Mouse (Mus musculus): Measurements from ENCODE around the gene Esam. TPM values are rescaled to one million over a fixed set of nuclear protein-coding genes. Genes with fewer than 3 reads are reported as not detected.

Gene Esam
- polyA plus RNA-seq, 1 experiment from 2014 or later, result 47.0 TPM

DNA sequence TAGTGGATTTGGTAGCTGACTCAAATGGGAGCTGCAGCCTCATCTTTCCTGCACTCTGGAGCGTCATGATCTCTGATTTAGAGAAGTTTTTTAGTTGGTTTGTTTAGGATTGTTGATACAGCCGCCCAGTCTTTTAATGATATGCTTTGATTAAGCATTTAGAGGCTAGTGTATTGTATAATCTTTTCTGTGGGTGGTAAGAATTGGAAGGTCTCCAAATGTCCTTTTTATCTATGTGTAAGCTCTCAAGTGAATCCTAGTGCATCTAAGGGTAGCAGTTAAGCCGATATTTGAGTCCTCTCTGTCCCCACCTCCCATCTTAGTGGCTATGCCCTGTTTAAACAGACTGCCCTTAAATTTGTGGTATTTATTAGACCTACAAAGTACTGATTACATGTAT lies 13.4 kb upstream of the Esam start:
- no peaks in the 10 kb centered on the region for H3K9me3 ChIP-seq
- H3K4me2 ChIP-seq, result no peak overlapping the region
- H3K4me3 ChIP-seq, result no peak overlapping the region
- ATAC-seq (replicated peaks), result no peak
- no peaks in the 10 kb centered on the region for H3K36me3 ChIP-seq (replicated peaks)
- no peak overlapping the region for H3K27ac ChIP-seq
- no peaks in the 10 kb centered on the region for H3K27me3 ChIP-seq (replicated peaks)
- 76% methylated on average over 3 of the region's 3 CpGs for WGBS
- peaks cover 7% of the 10 kb centered on the region; the same call in 1 of the 2 replicates for H3K4me1 ChIP-seq
- no peak overlapping the region for H3K9ac ChIP-seq

DNA sequence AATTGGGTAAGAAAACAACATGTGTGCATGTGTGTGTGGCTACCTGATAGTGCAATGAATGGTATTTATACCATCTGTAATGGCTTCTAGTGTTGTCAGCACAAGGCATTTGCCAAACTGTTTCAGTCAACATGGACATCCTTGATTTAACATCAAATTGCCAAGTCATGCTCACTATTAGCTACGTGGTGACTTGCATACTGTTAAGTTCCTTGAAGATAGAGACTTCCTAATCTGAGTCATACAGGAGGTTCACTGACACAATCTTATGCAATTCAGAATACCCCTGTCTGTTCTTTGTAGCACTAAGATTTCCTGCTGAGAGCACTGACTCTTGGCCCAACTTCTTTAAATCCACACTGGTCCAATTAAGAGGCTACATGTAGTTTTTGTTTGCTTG lies 10.4 kb upstream of the Esam start:
- no peaks in the 10 kb centered on the region for H3K27me3 ChIP-seq (replicated peaks)
- no peak for ATAC-seq (replicated peaks)
- no peak overlapping the region for H3K9ac ChIP-seq
- no peak overlapping the region for H3K27ac ChIP-seq
- 86% methylated on average over 1 of the region's 1 CpGs for WGBS
- peaks cover 7% of the 10 kb centered on the region; the same call in 1 of the 2 replicates for H3K4me1 ChIP-seq
- no peak overlapping the region for H3K4me2 ChIP-seq
- no peaks in the 10 kb centered on the region for H3K36me3 ChIP-seq (replicated peaks)
- no peaks in the 10 kb centered on the region for H3K9me3 ChIP-seq
- H3K4me3 ChIP-seq, result no peak overlapping the region

DNA sequence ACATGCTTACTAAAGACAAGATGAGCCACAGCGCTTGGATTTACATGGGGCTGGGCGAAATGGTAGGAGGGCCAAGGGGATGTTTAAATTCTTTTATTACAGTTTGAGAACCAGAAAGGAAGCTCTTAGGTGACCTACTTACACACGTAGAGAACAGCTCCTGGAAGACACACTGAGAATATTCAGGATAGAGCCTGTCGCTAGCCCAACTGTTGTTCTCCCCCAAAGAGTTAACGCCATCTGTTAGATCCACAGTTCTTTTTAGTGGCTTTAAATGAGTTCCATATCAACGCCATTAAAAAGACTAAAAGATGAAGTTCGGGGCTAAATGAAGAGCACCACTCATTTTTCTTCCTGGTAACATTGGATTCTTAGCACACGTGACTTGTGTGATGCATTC lies 8.9 kb upstream of the Esam start:
- no peak for ATAC-seq (replicated peaks)
- 92% methylated on average over 8 of the region's 8 CpGs for WGBS

DNA sequence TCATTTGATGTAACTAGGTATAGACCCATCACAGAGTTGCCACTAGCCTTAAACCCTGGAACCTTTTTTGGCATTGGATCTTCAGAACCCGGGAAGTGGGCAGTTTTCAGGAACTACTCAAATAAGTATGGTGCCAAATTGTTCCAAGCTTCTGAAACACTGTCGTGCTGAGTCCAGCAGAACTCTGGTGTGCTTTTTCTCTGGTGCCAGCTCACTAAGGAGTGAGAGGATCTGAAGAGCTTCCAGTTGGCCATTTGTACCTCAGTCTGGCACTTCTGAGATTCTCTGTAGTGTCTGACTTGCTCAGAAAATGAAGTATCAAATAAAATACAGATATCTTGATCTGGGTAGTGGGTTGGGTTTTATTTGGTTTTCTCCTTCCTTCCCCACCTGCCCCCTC lies 7.9 kb upstream of the Esam start:
- ATAC-seq (replicated peaks), result no peak
- Histone ChIP-seq H3K4me3 (no peak overlapping the region), H3K4me2 (no peak overlapping the region), H3K27ac (no peak overlapping the region), H3K27me3 (replicated peaks) (no peaks in the 10 kb centered on the region), H3K9ac (no peak overlapping the region), H3K4me1 (peaks cover 7% of the 10 kb centered on the region; the same call in 1 of the 2 replicates), H3K9me3 (no peaks in the 10 kb centered on the region), H3K36me3 (replicated peaks) (no peaks in the 10 kb centered on the region; the same call in none of the 2 replicates)
- 94% methylated on average over 2 of the region's 2 CpGs for WGBS

More for the DNA sequence above, 8.9 kb upstream of the Esam start:
- H3K4me3 ChIP-seq, result no peak overlapping the region
- no peaks in the 10 kb centered on the region for H3K9me3 ChIP-seq
- H3K36me3 ChIP-seq (replicated peaks), result no peaks in the 10 kb centered on the region; the same call in 1 of the 2 replicates
- H3K4me1 ChIP-seq, result peaks cover 7% of the 10 kb centered on the region; the same call in 1 of the 2 replicates
- H3K27me3 ChIP-seq (replicated peaks), result no peaks in the 10 kb centered on the region
- no peak overlapping the region for H3K9ac ChIP-seq
- no peak overlapping the region for H3K27ac ChIP-seq
- no peak overlapping the region for H3K4me2 ChIP-seq

DNA sequence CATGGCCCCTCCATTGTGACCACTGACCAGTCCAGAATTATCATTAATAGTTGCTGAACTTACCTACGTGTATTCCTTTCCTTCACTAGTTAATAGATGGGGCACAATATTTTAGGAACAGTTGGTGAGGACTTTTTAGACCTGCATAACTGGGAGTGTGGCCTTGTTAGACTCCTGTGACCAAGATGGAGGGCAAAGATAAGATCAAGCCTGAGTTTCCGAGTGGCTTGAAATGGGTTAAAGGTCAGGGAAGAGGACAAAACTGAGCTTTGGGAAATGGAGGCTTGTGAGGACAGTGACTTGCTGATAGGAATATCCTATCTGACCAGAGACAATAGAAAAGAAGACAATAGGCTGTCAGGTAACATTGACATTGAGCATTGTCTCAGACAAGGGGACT lies 2.4 kb upstream of the Esam start:
- H3K4me1 ChIP-seq, result peaks cover 13% of the 10 kb centered on the region
- ATAC-seq (replicated peaks), result no peak
- H3K27me3 ChIP-seq (replicated peaks), result peaks cover 37% of the 10 kb centered on the region
- 87% methylated on average over 2 of the region's 2 CpGs for WGBS
- no peak overlapping the region for H3K4me3 ChIP-seq
- H3K9me3 ChIP-seq, result no peaks in the 10 kb centered on the region
- no peak overlapping the region for H3K4me2 ChIP-seq
- H3K27ac ChIP-seq, result no peak overlapping the region
- H3K36me3 ChIP-seq (replicated peaks), result no peaks in the 10 kb centered on the region; the same call in none of the 2 replicates
- no peak overlapping the region for H3K9ac ChIP-seq

DNA sequence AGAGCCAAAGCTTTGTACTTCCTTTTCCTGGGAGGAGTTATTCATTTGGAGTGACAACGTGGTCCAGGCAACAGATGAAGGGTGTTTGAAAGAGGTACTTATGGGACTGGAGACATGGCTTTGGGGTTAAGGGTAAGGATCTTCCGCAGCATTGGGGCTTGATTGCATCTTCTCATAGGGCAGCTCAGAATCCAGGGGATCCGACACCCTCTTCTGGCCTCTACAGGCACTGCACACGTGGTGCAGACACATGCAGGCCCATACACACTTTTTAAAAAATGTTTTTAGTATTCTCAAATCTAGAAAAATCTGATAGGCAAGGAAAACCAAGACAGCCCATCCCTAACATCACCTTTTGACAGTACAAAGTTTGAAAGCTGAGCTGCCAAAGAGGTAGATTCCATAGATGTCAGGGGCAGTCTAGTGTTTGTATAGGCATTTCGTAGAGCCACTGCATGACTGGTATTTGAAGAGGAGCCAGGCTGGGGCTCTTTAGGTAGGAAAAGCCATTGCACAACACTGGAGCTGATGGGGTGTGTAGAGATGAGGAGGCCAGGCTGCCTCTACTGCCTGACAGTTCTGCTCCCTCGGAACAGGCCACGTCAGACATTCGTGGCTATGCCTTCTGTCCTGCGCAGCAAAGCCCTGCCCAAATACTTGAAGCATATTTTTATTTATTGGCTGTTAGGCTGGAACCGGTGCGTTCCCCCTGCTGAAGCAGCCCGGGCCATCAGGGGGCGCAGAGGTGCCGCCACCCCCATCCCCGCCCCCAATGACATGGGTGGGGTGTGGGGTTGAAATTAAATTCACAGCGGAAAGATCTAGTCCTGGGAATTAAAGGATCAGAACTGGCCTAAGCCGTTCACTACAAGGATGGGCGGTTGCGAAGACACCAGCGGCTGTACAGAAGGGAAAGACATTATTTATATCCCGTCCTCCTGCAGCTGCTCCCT lies 1.2 kb upstream of the Esam start:
- Histone ChIP-seq H3K4me1 (peaks cover 23% of the 10 kb centered on the region), H3K9ac (no peak overlapping the region), H3K4me3 (0 out of 2 replicates have a peak overlapping the region, but pooled peaks have one; percentile 4), H3K4me2 (0 out of 2 replicates have a peak overlapping the region, but pooled peaks have one; percentile 3), H3K9me3 (no peaks in the 10 kb centered on the region), H3K27me3 (replicated peaks) (peaks cover 43% of the 10 kb centered on the region), H3K27ac (no peak overlapping the region), H3K36me3 (replicated peaks) (no peaks in the 10 kb centered on the region; the same call in none of the 2 replicates)
- 26% methylated on average over 21 of the region's 21 CpGs for WGBS
- ATAC-seq (replicated peaks), result peak; percentile 13; the same call in 1 of the 2 replicates

DNA sequence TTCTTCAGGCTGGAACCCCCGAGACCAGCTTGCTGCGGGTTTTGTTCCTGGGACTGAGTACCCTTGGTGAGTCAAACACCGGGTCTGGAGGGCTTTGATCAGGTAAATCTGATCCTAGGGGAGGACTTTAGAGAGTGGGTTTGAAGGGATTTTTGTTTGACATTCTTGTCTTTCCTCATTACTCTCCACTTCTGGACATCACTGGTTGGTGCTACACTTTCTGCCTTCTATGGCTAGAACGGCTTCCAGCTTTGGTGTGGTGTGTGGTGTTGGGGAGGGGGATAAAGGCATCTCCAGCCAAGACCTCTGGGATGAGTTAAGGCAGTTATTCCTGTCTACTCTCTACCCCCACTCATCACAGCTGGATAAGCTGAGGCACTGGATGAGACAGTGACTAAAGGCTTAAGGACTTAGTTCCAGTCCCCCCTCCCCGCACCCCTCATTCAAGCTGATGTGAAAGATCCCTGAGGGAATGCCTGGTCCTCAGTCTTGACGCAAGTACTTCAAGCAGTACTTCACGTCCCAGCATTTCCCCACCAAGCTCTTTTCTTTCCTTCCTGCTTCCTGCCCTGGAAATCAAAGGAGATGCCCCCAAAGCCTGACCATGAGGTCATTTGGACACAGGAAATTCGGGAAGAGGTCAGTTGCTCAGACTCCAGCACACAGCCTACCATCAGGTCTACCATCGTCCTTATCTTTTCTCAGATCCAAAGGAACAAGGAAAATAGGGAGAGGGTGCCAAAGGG lies 520 bp downstream of the Esam start:
- ATAC-seq (replicated peaks), result no peak

DNA sequence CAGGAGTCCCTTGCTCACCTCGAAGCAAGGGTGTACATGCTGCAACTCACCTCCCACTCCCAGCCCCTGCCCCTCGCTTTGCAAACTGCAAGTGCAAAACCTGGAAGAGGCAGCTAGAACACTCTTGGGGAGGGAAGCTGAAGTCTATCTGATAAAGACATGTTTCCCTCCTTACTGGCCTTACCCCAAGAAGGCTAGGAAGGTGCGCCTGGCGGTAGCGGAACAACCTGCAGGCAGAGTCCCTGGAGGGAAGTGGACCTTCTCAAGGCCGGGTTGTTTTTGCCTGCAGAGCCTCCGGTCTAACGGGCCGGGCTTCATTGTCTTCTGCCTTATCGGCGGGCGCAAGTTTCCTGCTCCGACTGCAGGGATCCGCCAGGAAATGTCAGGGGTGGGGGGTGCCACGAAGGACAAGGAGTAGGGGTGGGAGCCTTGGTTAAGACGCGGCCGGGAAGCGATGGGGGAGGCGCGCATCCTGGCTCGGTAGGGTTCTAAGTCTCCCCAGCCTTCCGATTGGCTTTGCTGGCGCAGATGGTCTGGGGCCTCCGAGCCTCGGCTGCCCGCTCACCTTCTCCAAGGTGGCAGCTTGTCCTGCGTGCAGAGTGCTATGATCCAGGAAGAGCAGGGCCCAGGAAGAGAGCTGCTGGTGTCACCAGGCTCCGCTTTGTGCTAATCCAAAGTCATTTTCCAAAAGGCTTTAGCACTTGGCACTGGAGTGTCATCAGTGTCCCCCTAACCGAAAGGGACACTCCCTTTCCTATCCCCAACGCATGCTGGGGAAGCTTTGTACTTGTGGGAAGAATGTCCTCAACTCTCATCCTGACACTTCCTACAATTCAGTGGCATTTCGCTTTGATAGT lies 2.4 kb downstream of the Esam start:
- peak overlapping the region; percentile 57 for H3K4me2 ChIP-seq
- peaks cover 47% of the 10 kb centered on the region for H3K27me3 ChIP-seq (replicated peaks)
- H3K4me3 ChIP-seq, result peak overlapping the region; percentile 34
- WGBS, result 2% methylated on average over 32 of the region's 32 CpGs
- ATAC-seq (replicated peaks), result peak; percentile 46
- no peaks in the 10 kb centered on the region for H3K9me3 ChIP-seq
- no peak overlapping the region for H3K27ac ChIP-seq
- no peaks in the 10 kb centered on the region for H3K36me3 ChIP-seq (replicated peaks)
- peak overlapping the region; percentile 32 for H3K9ac ChIP-seq
- peaks cover 23% of the 10 kb centered on the region for H3K4me1 ChIP-seq

More for the DNA sequence above, 520 bp downstream of the Esam start:
- 22% methylated on average over 9 of the region's 9 CpGs for WGBS
- Histone ChIP-seq H3K4me2 (no peak overlapping the region), H3K27me3 (replicated peaks) (peaks cover 47% of the 10 kb centered on the region), H3K4me1 (peaks cover 23% of the 10 kb centered on the region), H3K9me3 (no peaks in the 10 kb centered on the region), H3K9ac (no peak overlapping the region), H3K27ac (no peak overlapping the region), H3K4me3 (peak overlapping the region; percentile 4; the same call in 1 of the 2 replicates), H3K36me3 (replicated peaks) (no peaks in the 10 kb centered on the region; the same call in none of the 2 replicates)

DNA sequence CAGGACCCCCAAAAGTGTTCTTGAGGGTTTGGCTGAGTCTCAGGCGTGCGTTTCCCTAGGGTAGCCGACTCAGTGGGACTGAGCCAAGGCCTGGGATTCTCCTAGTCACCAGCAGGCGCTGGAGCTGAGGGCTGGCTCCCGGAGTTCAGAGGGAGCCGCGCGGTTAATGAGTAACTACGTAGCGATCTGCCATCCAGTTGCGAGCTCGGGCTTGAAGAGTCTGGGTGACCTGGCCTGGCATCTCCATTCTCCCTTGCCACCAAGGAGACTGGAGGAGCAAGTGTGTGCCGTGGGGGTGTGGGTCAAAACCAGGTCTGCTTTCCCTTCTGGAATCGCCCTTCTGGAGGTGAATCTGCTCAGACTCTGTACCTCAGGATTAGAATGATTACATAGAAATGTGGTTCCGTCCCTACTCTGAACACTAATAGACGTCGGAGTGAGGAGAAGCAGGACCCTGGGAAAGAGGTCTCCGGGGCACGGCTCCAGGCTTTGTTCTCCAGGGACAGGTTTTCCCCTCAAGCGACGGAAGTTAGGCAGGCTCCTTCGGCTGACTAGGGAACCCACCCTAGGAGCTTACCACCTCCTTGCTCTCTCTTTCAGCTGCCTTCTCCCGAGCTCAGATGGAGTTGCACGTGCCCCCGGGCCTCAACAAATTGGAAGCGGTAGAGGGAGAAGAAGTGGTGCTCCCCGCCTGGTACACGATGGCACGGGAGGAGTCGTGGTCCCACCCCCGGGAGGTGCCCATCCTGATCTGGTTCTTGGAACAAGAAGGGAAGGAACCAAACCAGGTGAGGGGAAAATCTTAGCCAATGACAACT lies 3.2 kb downstream of the Esam start:
- H3K4me1 ChIP-seq, result peaks cover 23% of the 10 kb centered on the region
- ATAC-seq (replicated peaks), result peak; percentile 59; the same call in 1 of the 2 replicates
- WGBS, result 2% methylated on average over 31 of the region's 31 CpGs
- peak overlapping the region; percentile 57 for H3K4me2 ChIP-seq
- peak overlapping the region; percentile 17 for H3K9ac ChIP-seq
- H3K27me3 ChIP-seq (replicated peaks), result peaks cover 46% of the 10 kb centered on the region
- H3K36me3 ChIP-seq (replicated peaks), result no peaks in the 10 kb centered on the region
- H3K9me3 ChIP-seq, result no peaks in the 10 kb centered on the region
- H3K27ac ChIP-seq, result no peak overlapping the region
- peak overlapping the region; percentile 34 for H3K4me3 ChIP-seq

DNA sequence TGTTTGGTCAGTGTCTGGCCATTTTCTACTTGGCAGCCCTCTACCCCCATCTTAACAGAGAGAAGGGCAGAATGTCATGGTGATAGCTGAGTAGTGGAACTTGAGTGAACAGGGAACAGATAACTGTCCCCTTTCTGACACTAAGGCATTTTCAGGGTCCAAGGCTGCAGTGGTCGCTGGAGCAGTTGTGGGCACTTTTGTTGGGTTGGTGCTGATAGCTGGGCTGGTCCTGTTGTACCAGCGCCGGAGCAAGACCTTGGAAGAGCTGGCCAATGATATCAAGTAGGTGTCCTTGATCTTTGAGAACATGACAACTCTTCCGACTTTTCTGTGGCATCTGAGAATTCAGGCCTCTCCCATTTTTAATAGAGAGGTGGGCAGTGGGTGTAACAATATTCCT lies 9.0 kb downstream of the Esam start:
- Histone ChIP-seq H3K9me3 (no peaks in the 10 kb centered on the region), H3K36me3 (replicated peaks) (no peaks in the 10 kb centered on the region), H3K4me3 (no peak overlapping the region), H3K4me2 (no peak overlapping the region), H3K4me1 (no peaks in the 10 kb centered on the region), H3K27me3 (replicated peaks) (peaks cover 11% of the 10 kb centered on the region; the same call in 1 of the 2 replicates), H3K9ac (no peak overlapping the region), H3K27ac (no peak overlapping the region)
- ATAC-seq (replicated peaks), result no peak
- 84% methylated on average over 4 of the region's 4 CpGs for WGBS
